8 mouse cellular contexts compared by ENCODE assay signal in genomic region chr2:18998054-18998478, GRCm38 (mm10). TPM values are rescaled to one million over a fixed set of nuclear protein-coding genes. Genes with fewer than 3 reads are reported as not detected.
DNase-seq lines count a peak whose midpoint lies in the region; ATAC-seq lines count a peak whose summit lies in the region.

Gene Pip4k2a (minus strand): TSS chr2:18998126.
Gene 4930426L09Rik (plus strand): TSS chr2:18998343.

- peak within 1 kb of the TSS; percentile 87 for H3K4me3 ChIP-seq in intestine, embryonic 16.5 days (ENCODE audit: low read length)

- WGBS in intestine, embryonic 16.5 days: under 1% methylated on average over 56 of the region's 66 CpGs

- H3K9me3 ChIP-seq in intestine, embryonic 16.5 days (ENCODE audit: control insufficient read depth, low read length): no peaks in the 10 kb centered on the region

- H3K27me3 ChIP-seq in intestine, embryonic 16.5 days (replicated peaks; ENCODE audit: control insufficient read depth, insufficient read depth, low read length): no peaks in the 10 kb centered on the region

- H3K36me3 ChIP-seq in intestine, embryonic 16.5 days (ENCODE audit: control insufficient read depth, insufficient read depth, low read length): no peaks in the 10 kb centered on the region

- intact Hi-C loops in gastrocnemius, postnatal 36 days (cut with DNase I): no loop called here
- intact Hi-C loops in left cerebral cortex, postnatal 25 days (cut with DNase I): loop anchor here (1.0 to 10.0 kb wide), 6 partner anchors 83 to 344 kb away; partner anchors contain the start of gene Bmi1

- peak within 1 kb of the TSS; percentile 86 for H3K27ac ChIP-seq in intestine, embryonic 16.5 days (ENCODE audit: low read length)

- peak; percentile 89 for DNase-seq in adrenal gland, adult 8-10 months
- DNase-seq in embryo, embryonic 11.5 days (ENCODE audit: low read depth, low spot score): peak; percentile 79
- DNase-seq in gastrocnemius, postnatal 36 days: peak; percentile 87 to 89
- DNase-seq in left cerebral cortex, postnatal 25 days (ENCODE audit: low spot score in 2 of 2): peak; percentile 94 to 97
- DNase-seq in mesoderm, embryonic 11.5 days (ENCODE audit: low read depth, low spot score): peak; percentile 88
- peak; percentile 96 for DNase-seq in right cerebral cortex, postnatal 25 days
- peak; percentile 89 to 90 for DNase-seq in urinary bladder, postnatal 36 days (ENCODE audit: low spot score in 2 of 2)

- peak; percentile 99 for ATAC-seq in intestine, embryonic 16.5 days

- H3K4me2 ChIP-seq in intestine, embryonic 16.5 days (ENCODE audit: low read depth, low read length): peak within 1 kb of the TSS; percentile 89

- H3K4me1 ChIP-seq in intestine, embryonic 16.5 days (ENCODE audit: control insufficient read depth, insufficient read depth, low read length): peaks cover 3% of the 10 kb centered on the region

- H3K9ac ChIP-seq in intestine, embryonic 16.5 days (ENCODE audit: low read depth, low read length): peak within 1 kb of the TSS; percentile 88

RNA-seq across cellular contexts. Expression of gene Pip4k2a, which starts in this region (rescaled TPM):
- total RNA-seq in adrenal gland, adult 8-10 months (2022): 10 to 100 TPM; 35.3 to 46.5 (median 39.4) TPM
- 1 to 10 TPM; 3.6 to 4.8 TPM for total RNA-seq in gastrocnemius, postnatal 36 days (2021)
- 7.6 and 8.4 TPM in 2 replicates for polyA plus RNA-seq in intestine, embryonic 16.5 days (2015; fragmentation: Nextera tagmentation; extraction: Ambion mirVana)
- 10 to 100 TPM; 49.8 to 50.1 TPM for total RNA-seq in left cerebral cortex, postnatal 25 days (2021)

RNA-seq across cellular contexts. Expression of gene 4930426L09Rik, which starts in this region (rescaled TPM):
- 1 to 10 TPM in 1 of 4 experiments, under 1 TPM in 3; 0.23 to 1.2 (median 0.79) TPM for total RNA-seq in adrenal gland, adult 8-10 months (2022)
- total RNA-seq in gastrocnemius, postnatal 36 days (2021): not detected
- polyA plus RNA-seq in intestine, embryonic 16.5 days (2015; fragmentation: Nextera tagmentation; extraction: Ambion mirVana): 0.15 and 0.27 TPM in 2 replicates
- 1 to 10 TPM; 1.3 to 1.8 TPM for total RNA-seq in left cerebral cortex, postnatal 25 days (2021)

Comparison
In these comparisons a context has a peak if more than half of its experiments do, and no peak if none do; other contexts are left out.
1. Peak in every context shown above with its lines: DNase-seq, ATAC-seq, H3K4me3 ChIP-seq and H3K27ac ChIP-seq.
2. RNA of gene Pip4k2a (total RNA-seq): 49.8 to 50.1 TPM in left cerebral cortex, postnatal 25 days and 35.3 to 46.5 TPM in adrenal gland, adult 8-10 months; 3.6 to 4.8 TPM in gastrocnemius, postnatal 36 days; every median in the first group is over 4 times any median in the second.